Mouse (Mus musculus) embryonic facial prominence, embryonic 15.5 days (tissue): ENCODE data around the gene Serinc4. TPM values are rescaled to one million over a fixed set of nuclear protein-coding genes. Genes with fewer than 3 reads are reported as not detected.
A peak's percentile ranks its signal among the peaks of the same experiment; 100 is the strongest.
"Not testable (repeated sequence)": the region's sequence is repeated elsewhere in the genome, so short reads cannot be mapped to it uniquely, and the experiment has no call there.

ENCODE experiments used
- ATAC-seq: fragments of 200-750 bp; cut with Nextera tagmentation; 2 replicates; pipeline ENCODE4 v1.8.0; 2017; ENCODE audit warnings: low read depth, moderate TSS enrichment; ENCODE audit not compliant: insufficient number of reproducible peaks, low FRiP score, low TSS enrichment
- H3K27ac ChIP-seq: fragments of 300-500 bp; sonication (generic); replicated peaks from 2 replicates; pipeline ENCODE4 v1.5.1; 2015; ENCODE audit warnings: mild to moderate bottlenecking, inconsistent platforms
- H3K27me3 ChIP-seq: fragments of 300-500 bp; sonication (generic); 2 replicates; pipeline ENCODE4 v1.6.1; 2015; ENCODE audit warnings: inconsistent platforms
- H3K36me3 ChIP-seq: fragments of 300-500 bp; sonication (generic); 2 replicates; pipeline ENCODE4 v1.6.1; 2015; ENCODE audit warnings: mild to moderate bottlenecking, inconsistent platforms
- H3K4me1 ChIP-seq: fragments of 300-500 bp; sonication (generic); 2 replicates; pipeline ENCODE4 v1.6.1; 2015; ENCODE audit warnings: inconsistent platforms
- H3K4me2 ChIP-seq: fragments of 300-500 bp; sonication (generic); replicated peaks from 2 replicates; pipeline ENCODE4 v1.6.1; 2015; ENCODE audit warnings: mild to moderate bottlenecking, inconsistent platforms
- H3K4me3 ChIP-seq: fragments of 300-500 bp; sonication (generic); replicated peaks from 2 replicates; pipeline ENCODE4 v1.5.1; 2015; ENCODE audit warnings: mild to moderate bottlenecking, inconsistent platforms
- H3K9ac ChIP-seq: fragments of 300-500 bp; sonication (generic); 2 replicates; pipeline ENCODE4 v1.6.1; 2015; ENCODE audit warnings: inconsistent platforms
- H3K9me3 ChIP-seq: fragments of 300-500 bp; sonication (generic); replicated peaks from 2 replicates; pipeline ENCODE4 v1.6.1; 2016; ENCODE audit warnings: inconsistent platforms
- WGBS: fragments of 180-500 bp; shearing (Covaris S2); methylation state at CpG from one replicate; pipeline ENCODE4 v1.1.7; 2015; 5-methylcytosine and 5-hydroxymethylcytosine counted together
- polyA plus RNA-seq: library from polyadenylated mRNA; unstranded; fragments of >200 nt; fragmentation: Nextera tagmentation; extraction: Ambion mirVana; gene quantifications from 2 replicates; pipeline ENCODE4 v1.2.1, GENCODE M21; 2015

Gene Serinc4
- polyA plus RNA-seq, 1 experiment from 2014 or later, result 0.61 TPM

GRCm38 (mm10) chr2:121468982-121469381 is 12.4 kb upstream of the Serinc4 start:
- H3K27ac ChIP-seq, ATAC-seq, H3K36me3 ChIP-seq, H3K4me3 ChIP-seq, H3K27me3 ChIP-seq, H3K4me2 ChIP-seq, H3K9me3 ChIP-seq, H3K9ac ChIP-seq, H3K4me1 ChIP-seq: not testable (repeated sequence)
- 47% methylated on average over 3 of the region's 6 CpGs for WGBS

GRCm38 (mm10) chr2:121460071-121460470 is 3.5 kb upstream of the Serinc4 start:
- ATAC-seq, result no peak
- no peaks in the 10 kb centered on the region for H3K9me3 ChIP-seq
- peaks cover 11% of the 10 kb centered on the region for H3K4me1 ChIP-seq
- H3K36me3 ChIP-seq, result peaks cover 11% of the 10 kb centered on the region; the same call in 1 of the 2 replicates
- no peak overlapping the region for H3K27ac ChIP-seq
- WGBS, result 70% methylated on average over 2 of the region's 2 CpGs
- H3K9ac ChIP-seq, result no peak overlapping the region
- H3K4me2 ChIP-seq, result no peak overlapping the region
- H3K4me3 ChIP-seq, result no peak overlapping the region
- no peaks in the 10 kb centered on the region for H3K27me3 ChIP-seq

- Histone ChIP-seq H3K36me3 (peaks cover 37% of the 10 kb centered on the region), H3K4me1 (peaks cover 33% of the 10 kb centered on the region), H3K4me2 (no peak overlapping the region), H3K27ac (no peak overlapping the region), H3K27me3 (no peaks in the 10 kb centered on the region), H3K4me3 (no peak overlapping the region), H3K9me3 (no peaks in the 10 kb centered on the region), H3K9ac (no peak overlapping the region)
- ATAC-seq, result no peak
- WGBS, result 71% methylated on average over 5 of the region's 5 CpGs
Measured at GRCm38 (mm10) chr2:121455534-121455933, 1.0 kb downstream of the Serinc4 start.

- no peak overlapping the region for H3K4me2 ChIP-seq
- H3K27me3 ChIP-seq, result no peaks in the 10 kb centered on the region
- no peak overlapping the region for H3K27ac ChIP-seq
- 84% methylated on average over 6 of the region's 6 CpGs for WGBS
- H3K9ac ChIP-seq, result no peak overlapping the region
- H3K4me1 ChIP-seq, result peaks cover 38% of the 10 kb centered on the region
- no peak for ATAC-seq
- peaks cover 35% of the 10 kb centered on the region for H3K36me3 ChIP-seq
- no peak overlapping the region for H3K4me3 ChIP-seq
- no peaks in the 10 kb centered on the region for H3K9me3 ChIP-seq
Measured at GRCm38 (mm10) chr2:121453917-121454316, 2.7 kb downstream of the Serinc4 start.

- peaks cover 39% of the 10 kb centered on the region for H3K4me1 ChIP-seq
- H3K4me3 ChIP-seq, result no peak within 1 kb of the TSS
- no peaks in the 10 kb centered on the region for H3K9me3 ChIP-seq
- peaks cover 29% of the 10 kb centered on the region for H3K36me3 ChIP-seq
- 64% methylated on average over 4 of the region's 4 CpGs for WGBS
- no peak within 1 kb of the TSS for H3K27ac ChIP-seq
- no peak within 1 kb of the TSS for H3K4me2 ChIP-seq
- H3K27me3 ChIP-seq, result no peaks in the 10 kb centered on the region
- no peak for ATAC-seq
- H3K9ac ChIP-seq, result no peak within 1 kb of the TSS
Measured at GRCm38 (mm10) chr2:121452990-121453389, 3.6 kb downstream of the Serinc4 start, which contains the start of gene Hypk. Gene Hypk (plus strand): TSS chr2:121453290.

GRCm38 (mm10) chr2:121452361-121452760 is 4.2 kb downstream of the Serinc4 start:
- Histone ChIP-seq H3K9me3 (no peaks in the 10 kb centered on the region), H3K27me3 (no peaks in the 10 kb centered on the region), H3K4me2 (no peak overlapping the region), H3K27ac (no peak overlapping the region), H3K9ac (no peak overlapping the region), H3K4me1 (peaks cover 39% of the 10 kb centered on the region), H3K4me3 (no peak overlapping the region), H3K36me3 (peaks cover 29% of the 10 kb centered on the region)
- WGBS, result 73% methylated on average over 4 of the region's 4 CpGs
- ATAC-seq, result no peak

DNA sequence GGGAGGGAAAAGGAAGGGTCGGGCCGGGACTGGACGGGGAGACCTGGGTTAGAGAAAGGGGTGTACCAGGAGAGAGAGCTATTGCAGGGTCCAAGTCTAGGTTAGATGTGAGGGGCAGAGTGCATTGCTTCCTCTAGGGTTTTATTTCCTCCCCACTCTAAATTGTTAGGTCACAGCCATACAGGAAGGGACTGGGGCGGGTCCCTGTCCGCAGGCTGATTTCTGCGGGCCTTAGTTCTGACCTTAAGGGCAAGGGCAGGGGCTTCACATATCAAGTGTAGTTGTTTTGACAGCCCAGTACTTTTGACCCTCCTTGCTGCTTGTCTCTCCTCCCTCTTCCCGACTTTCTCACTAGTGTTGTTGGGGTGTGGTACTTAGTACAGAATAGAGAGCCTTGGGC is 6.5 kb downstream of the Serinc4 start:
- no peak for ATAC-seq
- peak overlapping the region; percentile 82 for H3K4me2 ChIP-seq
- H3K9me3 ChIP-seq, result no peaks in the 10 kb centered on the region
- 1% methylated on average over 7 of the region's 7 CpGs for WGBS
- H3K4me3 ChIP-seq, result peak overlapping the region; percentile 99
- no peaks in the 10 kb centered on the region for H3K27me3 ChIP-seq
- H3K36me3 ChIP-seq, result peaks cover 29% of the 10 kb centered on the region
- H3K9ac ChIP-seq, result peak overlapping the region; percentile 99
- peaks cover 33% of the 10 kb centered on the region for H3K4me1 ChIP-seq
- H3K27ac ChIP-seq, result peak overlapping the region; percentile 98

DNA sequence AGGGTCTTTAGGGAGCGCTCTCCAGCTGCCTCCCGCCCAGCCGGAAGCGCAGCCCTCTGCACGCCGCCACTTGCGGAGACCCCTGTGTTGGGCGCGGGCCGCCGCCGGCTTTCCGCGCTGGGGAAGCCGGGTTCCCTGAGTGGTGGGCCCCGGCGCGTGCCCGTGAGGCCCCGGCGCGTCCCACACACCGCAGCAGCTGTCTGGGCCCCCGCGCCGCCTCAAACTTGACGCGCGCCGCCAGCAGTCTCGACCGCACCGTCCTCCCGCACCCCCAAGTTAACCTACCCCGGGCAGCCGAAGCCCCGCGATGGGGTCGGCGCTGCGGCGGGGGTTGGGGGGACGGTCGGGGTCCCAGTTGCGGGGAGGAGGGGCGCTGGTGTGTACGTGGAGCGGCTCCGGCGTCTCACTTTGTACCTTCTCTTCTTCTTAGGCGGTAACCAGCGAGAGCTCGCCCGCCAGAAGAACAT is 7.0 kb downstream of the Serinc4 start:
- under 1% methylated on average over 51 of the region's 54 CpGs for WGBS
- no peaks in the 10 kb centered on the region for H3K27me3 ChIP-seq
- no peaks in the 10 kb centered on the region for H3K9me3 ChIP-seq
- peak overlapping the region; percentile 98 for H3K27ac ChIP-seq
- peaks cover 29% of the 10 kb centered on the region for H3K36me3 ChIP-seq
- peaks cover 33% of the 10 kb centered on the region for H3K4me1 ChIP-seq
- H3K4me2 ChIP-seq, result peak overlapping the region; percentile 82
- H3K4me3 ChIP-seq, result peak overlapping the region; percentile 99
- peak overlapping the region; percentile 99 for H3K9ac ChIP-seq
- peak; percentile 48 for ATAC-seq

DNA sequence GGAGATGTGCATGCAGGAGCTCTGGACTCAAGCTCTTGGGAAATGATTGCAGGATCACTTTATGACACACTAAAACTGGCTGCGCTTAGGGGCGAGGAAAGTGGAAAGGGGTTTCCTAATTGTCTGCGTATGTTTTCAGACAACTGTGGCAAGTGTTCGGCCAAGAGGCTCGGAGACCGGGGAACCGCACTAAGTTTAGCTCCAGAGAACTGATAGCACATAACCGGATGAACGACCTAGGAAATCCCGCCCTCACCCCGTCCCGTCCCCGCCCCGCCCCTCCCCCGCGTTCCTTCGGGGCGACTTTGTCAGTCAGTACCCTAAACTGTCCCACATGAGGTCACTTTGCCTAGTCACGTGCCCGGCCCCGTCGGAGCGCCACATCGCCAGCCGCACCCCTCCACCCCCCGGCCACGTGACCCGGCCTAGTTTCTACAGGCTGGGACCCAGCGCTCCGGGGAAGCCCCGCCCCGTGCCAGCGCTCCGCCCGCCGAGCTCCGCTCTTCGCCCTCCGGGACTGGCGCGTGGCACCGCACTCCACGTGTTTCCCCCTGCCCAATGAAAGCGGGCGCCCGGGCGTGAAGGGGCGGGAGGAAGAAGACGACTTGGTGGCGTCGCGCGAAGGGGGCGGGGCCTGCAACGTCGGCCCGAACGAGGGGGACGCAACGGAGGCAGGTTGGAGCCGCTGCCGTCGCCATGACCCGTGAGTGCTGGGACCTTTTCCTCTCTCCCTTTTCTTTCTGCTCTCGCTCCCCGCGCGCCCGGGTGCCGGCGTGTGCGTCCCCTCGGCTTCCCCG is 7.6 kb downstream of the Serinc4 start, which contains the start of gene Serf2:
Gene Serf2 (plus strand): TSS at position 457 of the 797 bp plus-strand sequence.
- Histone ChIP-seq H3K4me1 (peaks cover 32% of the 10 kb centered on the region), H3K4me3 (peak within 1 kb of the TSS; percentile 99), H3K27me3 (no peaks in the 10 kb centered on the region), H3K9ac (peak within 1 kb of the TSS; percentile 99), H3K4me2 (peak within 1 kb of the TSS; percentile 82), H3K9me3 (no peaks in the 10 kb centered on the region), H3K27ac (peak within 1 kb of the TSS; percentile 98), H3K36me3 (peaks cover 26% of the 10 kb centered on the region)
- peak; percentile 99 for ATAC-seq
- WGBS, result under 1% methylated on average over 64 of the region's 74 CpGs

GRCm38 (mm10) chr2:121448136-121448535 is 8.4 kb downstream of the Serinc4 start:
- H3K27me3 ChIP-seq, result no peaks in the 10 kb centered on the region
- no peak for ATAC-seq
- peak overlapping the region; percentile 47 for H3K9ac ChIP-seq
- peak overlapping the region; percentile 99 for H3K4me3 ChIP-seq
- WGBS, result 13% methylated on average over 9 of the region's 9 CpGs
- H3K9me3 ChIP-seq, result no peaks in the 10 kb centered on the region
- H3K4me1 ChIP-seq, result peaks cover 30% of the 10 kb centered on the region
- peak overlapping the region; percentile 98 for H3K27ac ChIP-seq
- H3K4me2 ChIP-seq, result peak overlapping the region; percentile 82
- H3K36me3 ChIP-seq, result peaks cover 19% of the 10 kb centered on the region

- Histone ChIP-seq H3K4me1 (peaks cover 31% of the 10 kb centered on the region), H3K36me3 (peaks cover 8% of the 10 kb centered on the region; the same call in 1 of the 2 replicates), H3K27me3 (peaks cover 3% of the 10 kb centered on the region; the same call in 1 of the 2 replicates), H3K27ac (no peak overlapping the region), H3K4me3 (no peak overlapping the region), H3K9ac (no peak overlapping the region), H3K4me2 (no peak overlapping the region), H3K9me3 (no peaks in the 10 kb centered on the region)
- ATAC-seq, result no peak
- 76% methylated on average over 3 of the region's 3 CpGs for WGBS
Measured at GRCm38 (mm10) chr2:121447006-121447405, 9.6 kb downstream of the Serinc4 start.
